In the genomic region with DNA sequence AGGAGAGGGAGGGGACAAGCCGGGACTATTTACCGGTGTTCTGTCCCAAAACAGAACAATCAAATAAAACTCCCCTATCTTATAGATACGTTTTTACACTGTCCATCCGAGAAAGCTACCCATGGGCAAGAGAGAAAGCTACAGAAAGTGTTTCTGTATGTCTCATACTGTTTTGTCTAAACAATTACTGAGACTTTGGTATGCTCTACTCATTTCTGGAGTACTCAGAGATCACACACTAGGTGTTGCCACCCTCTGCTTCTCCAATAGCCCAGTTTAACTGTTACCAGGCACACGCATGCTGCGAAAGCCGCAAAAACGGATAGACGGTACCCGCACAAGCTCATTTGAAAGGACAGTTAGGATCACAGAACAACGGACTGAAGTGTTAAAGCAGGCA, we compare ENCODE assay signal across 12 mouse cellular contexts.
"Had no signal": no experiment of that assay in that cellular context is flagged by ENCODE, and none has a peak within 500 bp of the region (broad histone marks: within the 10 kb centered on the region; RNA-seq: fewer than 3 reads in every experiment).

No protein-coding gene starts in this region.

- H3K4me3 ChIP-seq: left cerebral cortex, adult 2 months; limb, embryonic 10.5 days; midbrain, embryonic 15.5 days; neural tube, embryonic 12.5 days had no signal

- H3K9me3 ChIP-seq: limb, embryonic 10.5 days; megakaryocyte, embryonic 14.5 days; midbrain, embryonic 15.5 days; neural tube, embryonic 12.5 days had no signal

- H3K4me2 ChIP-seq: liver, embryonic 11.5 days; midbrain, embryonic 11.5 days; midbrain, embryonic 15.5 days; neural tube, embryonic 12.5 days had no signal

- H3K27me3 ChIP-seq: midbrain, embryonic 15.5 days; neural tube, embryonic 12.5 days had no signal

- DNase-seq: kidney, adult 11 months; kidney, adult 9 months; kidney, postnatal 14 days; thymus, postnatal 36 days had no signal

- H3K27ac ChIP-seq: left cerebral cortex, adult 2 months; limb, embryonic 10.5 days; macrophage; midbrain, embryonic 15.5 days; neural tube, embryonic 12.5 days had no signal

- H3K9ac ChIP-seq: midbrain, embryonic 15.5 days; neural tube, embryonic 12.5 days had no signal

- H3K36me3 ChIP-seq: limb, embryonic 10.5 days; midbrain, embryonic 15.5 days; neural tube, embryonic 12.5 days had no signal

- ATAC-seq: midbrain, embryonic 15.5 days had no signal
